Mouse (Mus musculus): Measurements from ENCODE around the gene Rps17.

- peak; percentile 61 for TF ChIP-seq CTCF (IDR thresholded peaks at IDR 0.05; ENCODE audit: control insufficient read depth, insufficient read depth, insufficient read length)
- TF ChIP-seq MAX (IDR thresholded peaks at IDR 0.05): no peak
- no peak for TF ChIP-seq CEBPB (IDR thresholded peaks at IDR 0.05; ENCODE audit: low read depth)
- TF ChIP-seq MYOD1 (IDR thresholded peaks at IDR 0.05; ENCODE audit: control insufficient read depth, insufficient read length, low read depth): no peak
These were observed 5.3 kb downstream of the Rps17 start for GRCm38 (mm10) chr7:81339783-81340182.

Measured in C2C12 (cell line).